Mouse (Mus musculus): ENCODE results near the gene Ccnt1. TPM values are rescaled to one million over a fixed set of nuclear protein-coding genes. Genes with fewer than 3 reads are reported as not detected.
"Not testable (repeated sequence)": the region's sequence is repeated elsewhere in the genome, so short reads cannot be mapped to it uniquely, and the experiment has no call there.

Ccnt1 gene
- total RNA-seq, 2 experiments from 2014 or later, result 34.5 to 40.0 TPM

- DNase-seq, result no peak
- intact Hi-C loops (cut with DNase I), result no loop called here
These were observed 13.5 kb downstream of the Ccnt1 start for GRCm38 (mm10) chr15:98557186-98557585.

- intact Hi-C loops (cut with DNase I), result no loop called here
- peak; percentile 41 to 58 for DNase-seq
These were observed 14.8 kb downstream of the Ccnt1 start for GRCm38 (mm10) chr15:98555881-98556280.

GRCm38 (mm10) chr15:98552758-98553157 lies 18.0 kb downstream of the Ccnt1 start:
- intact Hi-C loops (cut with DNase I), result no loop called here
- DNase-seq, result no peak

- intact Hi-C loops (cut with DNase I), result no loop called here
- no peak for DNase-seq
These were observed 23.9 kb downstream of the Ccnt1 start for GRCm38 (mm10) chr15:98546843-98547242.

GRCm38 (mm10) chr15:98545151-98545550 lies 25.6 kb downstream of the Ccnt1 start:
- DNase-seq, result no peak
- intact Hi-C loops (cut with DNase I), result no loop called here

GRCm38 (mm10) chr15:98543341-98543740 lies 27.4 kb downstream of the Ccnt1 start:
- DNase-seq, result no peak
- intact Hi-C loops (cut with DNase I), result no loop called here

GRCm38 (mm10) chr15:98541064-98541463 lies 29.7 kb downstream of the Ccnt1 start:
- no peak for DNase-seq
- intact Hi-C loops (cut with DNase I), result no loop called here

- intact Hi-C loops (cut with DNase I), result loop anchor here (2.0 kb wide), 1 partner anchor 25 kb away; no protein-coding TSS in a partner anchor
- DNase-seq, result no peak
These were observed 32.8 kb downstream of the Ccnt1 start for GRCm38 (mm10) chr15:98537923-98538322.

- intact Hi-C loops (cut with DNase I), result no loop called here
- DNase-seq, result no peak
These were observed 33.8 kb downstream of the Ccnt1 start for GRCm38 (mm10) chr15:98536828-98537510.

- intact Hi-C loops (cut with DNase I), result no loop called here
- DNase-seq, result no peak
These were observed 34.8 kb downstream of the Ccnt1 start for GRCm38 (mm10) chr15:98535921-98536320.

GRCm38 (mm10) chr15:98533881-98534627 lies 36.7 kb downstream of the Ccnt1 start, which contains the start of gene Kansl2:
TSS of gene Kansl2 (minus strand) at chr15:98534264.
- intact Hi-C loops (cut with DNase I), result no loop called here
- peak; percentile 98 to 99 for DNase-seq

- intact Hi-C loops (cut with DNase I), result no loop called here
- DNase-seq, result no peak
These were observed 37.6 kb downstream of the Ccnt1 start for GRCm38 (mm10) chr15:98533035-98533531.

- intact Hi-C loops (cut with DNase I), result no loop called here
- no peak for DNase-seq
These were observed 38.4 kb downstream of the Ccnt1 start for GRCm38 (mm10) chr15:98532281-98532680.

GRCm38 (mm10) chr15:98528066-98528563 lies 42.6 kb downstream of the Ccnt1 start:
- intact Hi-C loops (cut with DNase I), result no loop called here
- no peak for DNase-seq

GRCm38 (mm10) chr15:98527056-98527771 lies 43.5 kb downstream of the Ccnt1 start:
- intact Hi-C loops (cut with DNase I), result no loop called here
- DNase-seq, result no peak

GRCm38 (mm10) chr15:98526057-98526456 lies 44.7 kb downstream of the Ccnt1 start:
- intact Hi-C loops (cut with DNase I), result no loop called here
- no peak for DNase-seq

GRCm38 (mm10) chr15:98521245-98521644 lies 49.5 kb downstream of the Ccnt1 start:
- intact Hi-C loops (cut with DNase I), result loop anchor here (5.0 kb wide), 1 partner anchor 41 kb away; no protein-coding TSS in a partner anchor
- DNase-seq, result no peak

- peak; percentile 67 to 79 for DNase-seq
- intact Hi-C loops (cut with DNase I), result no loop called here
These were observed 53.1 kb downstream of the Ccnt1 start for GRCm38 (mm10) chr15:98517380-98518355.

GRCm38 (mm10) chr15:98514845-98515244 lies 55.9 kb downstream of the Ccnt1 start:
- DNase-seq; intact Hi-C loops (cut with DNase I): not testable (repeated sequence)

GRCm38 (mm10) chr15:98514146-98514545 lies 56.6 kb downstream of the Ccnt1 start:
- intact Hi-C loops (cut with DNase I), result no loop called here
- DNase-seq, result no peak

Data from heart, postnatal 10 days (tissue).